Mouse (Mus musculus): ENCODE data around the gene Rbm24. TPM values are rescaled to one million over a fixed set of nuclear protein-coding genes. Genes with fewer than 3 reads are reported as not detected.
A peak's percentile ranks its signal among the peaks of the same experiment; 100 is the strongest.

The Rbm24 gene
- polyA plus RNA-seq, 1 experiment from 2014 or later, result 4.0 TPM

- Histone ChIP-seq H3K9ac (no peak overlapping the region), H3K4me1 (no peaks in the 10 kb centered on the region), H3K9me3 (no peaks in the 10 kb centered on the region), H3K4me3 (no peak overlapping the region), H3K27ac (no peak overlapping the region), H3K27me3 (no peaks in the 10 kb centered on the region), H3K4me2 (no peak overlapping the region), H3K36me3 (no peaks in the 10 kb centered on the region)
- WGBS, result 53% methylated on average over 7 of the region's 7 CpGs
- no peak for ATAC-seq (ENCODE audit: borderline replicate concordance, extremely low read depth, low FRiP score, low TSS enrichment)
Measured at GRCm38 (mm10) chr13:46444021-46444420, 25.8 kb downstream of the Rbm24 start.

DNA sequence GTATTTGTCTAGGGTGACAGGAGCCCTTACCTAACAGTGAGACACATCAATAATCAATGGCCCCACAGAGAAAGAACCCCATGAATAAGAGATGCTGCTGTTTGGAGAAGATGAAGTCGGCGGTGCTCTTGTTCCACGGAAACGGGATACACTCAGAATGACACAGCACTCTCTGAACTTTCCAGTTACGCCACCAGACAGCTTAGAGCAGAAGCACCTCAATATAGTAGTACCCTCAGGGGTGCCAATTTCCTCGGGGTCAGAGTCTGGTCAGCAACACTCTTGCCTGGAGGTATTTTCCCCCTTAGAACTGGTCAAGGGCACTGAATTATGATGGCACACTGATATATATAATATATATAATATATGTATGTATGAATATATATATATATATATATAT lies 27.8 kb downstream of the Rbm24 start:
- WGBS, result 81% methylated on average over 6 of the region's 6 CpGs
- Histone ChIP-seq H3K4me1 (no peaks in the 10 kb centered on the region; the same call in 1 of the 2 replicates), H3K27me3 (no peaks in the 10 kb centered on the region), H3K9ac (no peak overlapping the region), H3K9me3 (no peaks in the 10 kb centered on the region), H3K36me3 (no peaks in the 10 kb centered on the region), H3K27ac (no peak overlapping the region), H3K4me3 (no peak overlapping the region), H3K4me2 (no peak overlapping the region)
- no peak for ATAC-seq (ENCODE audit: borderline replicate concordance, extremely low read depth, low FRiP score, low TSS enrichment)

GRCm38 (mm10) chr13:46448276-46448675 lies 30.0 kb downstream of the Rbm24 start:
- no peak overlapping the region for H3K4me3 ChIP-seq
- ATAC-seq (ENCODE audit: borderline replicate concordance, extremely low read depth, low FRiP score, low TSS enrichment), result no peak
- WGBS, result 73% methylated on average over 2 of the region's 2 CpGs
- no peaks in the 10 kb centered on the region; the same call in 1 of the 2 replicates for H3K4me1 ChIP-seq
- H3K27me3 ChIP-seq, result no peaks in the 10 kb centered on the region
- no peaks in the 10 kb centered on the region for H3K36me3 ChIP-seq
- H3K4me2 ChIP-seq, result no peak overlapping the region
- no peak overlapping the region for H3K9ac ChIP-seq
- no peak overlapping the region for H3K27ac ChIP-seq
- no peaks in the 10 kb centered on the region for H3K9me3 ChIP-seq

GRCm38 (mm10) chr13:46449955-46450354 lies 31.7 kb downstream of the Rbm24 start:
- H3K4me1 ChIP-seq, result no peaks in the 10 kb centered on the region; the same call in 1 of the 2 replicates
- no peaks in the 10 kb centered on the region for H3K36me3 ChIP-seq
- 68% methylated on average over 4 of the region's 4 CpGs for WGBS
- no peak for ATAC-seq (ENCODE audit: borderline replicate concordance, extremely low read depth, low FRiP score, low TSS enrichment)
- H3K27me3 ChIP-seq, result no peaks in the 10 kb centered on the region
- H3K4me3 ChIP-seq, result no peak overlapping the region
- H3K27ac ChIP-seq, result no peak overlapping the region
- H3K9ac ChIP-seq, result no peak overlapping the region
- H3K9me3 ChIP-seq, result no peaks in the 10 kb centered on the region
- H3K4me2 ChIP-seq, result no peak overlapping the region

DNA sequence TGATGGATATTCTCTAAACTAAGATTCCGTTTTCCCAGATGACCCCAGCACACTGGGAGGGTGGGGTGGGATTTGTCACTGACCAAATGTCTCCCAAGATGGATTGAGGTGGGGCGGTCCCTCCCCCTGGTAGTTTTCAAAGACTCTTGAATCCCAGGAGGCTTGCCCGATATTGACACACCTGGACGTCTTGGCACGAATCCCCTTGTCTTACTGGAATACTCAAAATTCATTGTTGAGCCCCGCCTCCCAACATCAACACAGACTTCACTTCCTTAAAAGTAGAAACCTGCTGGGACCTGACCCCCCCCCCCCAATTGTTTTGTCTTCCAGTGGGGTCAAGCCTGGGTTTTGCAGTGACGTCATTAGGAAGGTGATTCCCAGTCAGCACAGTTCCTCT lies 32.4 kb downstream of the Rbm24 start:
- H3K4me1 ChIP-seq, result no peaks in the 10 kb centered on the region; the same call in 1 of the 2 replicates
- H3K4me2 ChIP-seq, result no peak overlapping the region
- WGBS, result 59% methylated on average over 7 of the region's 7 CpGs
- ATAC-seq (ENCODE audit: borderline replicate concordance, extremely low read depth, low FRiP score, low TSS enrichment), result no peak
- no peak overlapping the region for H3K9ac ChIP-seq
- H3K36me3 ChIP-seq, result no peaks in the 10 kb centered on the region
- H3K9me3 ChIP-seq, result no peaks in the 10 kb centered on the region
- no peak overlapping the region for H3K4me3 ChIP-seq
- peak overlapping the region; percentile 47; the same call in 1 of the 2 replicates for H3K27ac ChIP-seq
- H3K27me3 ChIP-seq, result no peaks in the 10 kb centered on the region

DNA sequence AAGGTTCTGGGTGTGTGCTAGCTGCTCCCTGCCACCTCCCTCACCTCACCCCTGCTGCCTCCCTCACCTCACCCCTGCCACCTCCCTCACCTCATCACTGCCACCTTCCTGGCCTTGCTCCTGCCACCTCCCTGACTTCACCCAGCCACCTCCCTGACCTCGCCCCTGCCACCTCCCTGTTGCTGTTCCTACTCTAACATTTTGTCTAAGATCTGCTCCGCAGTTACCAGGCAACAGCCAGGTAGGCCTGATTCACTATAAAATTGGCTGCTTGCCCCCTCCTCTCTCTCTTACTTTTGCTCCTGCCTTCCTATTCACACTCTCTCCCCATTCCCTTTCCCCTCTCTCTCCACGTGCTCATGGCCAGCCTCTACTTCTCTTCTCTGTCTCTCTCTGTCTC lies 33.3 kb downstream of the Rbm24 start:
- Histone ChIP-seq H3K4me3 (no peak overlapping the region), H3K27ac (peak overlapping the region; percentile 47; the same call in 1 of the 2 replicates), H3K9me3 (no peaks in the 10 kb centered on the region), H3K36me3 (no peaks in the 10 kb centered on the region), H3K4me2 (no peak overlapping the region), H3K9ac (no peak overlapping the region), H3K27me3 (no peaks in the 10 kb centered on the region), H3K4me1 (no peaks in the 10 kb centered on the region; the same call in 1 of the 2 replicates)
- 54% methylated on average over 3 of the region's 3 CpGs for WGBS
- no peak for ATAC-seq (ENCODE audit: borderline replicate concordance, extremely low read depth, low FRiP score, low TSS enrichment)

- Histone ChIP-seq H3K9me3 (no peaks in the 10 kb centered on the region), H3K27me3 (no peaks in the 10 kb centered on the region), H3K27ac (no peak overlapping the region), H3K4me1 (no peaks in the 10 kb centered on the region), H3K9ac (no peak overlapping the region), H3K4me3 (no peak overlapping the region), H3K36me3 (no peaks in the 10 kb centered on the region), H3K4me2 (no peak overlapping the region)
- no peak for ATAC-seq (ENCODE audit: borderline replicate concordance, extremely low read depth, low FRiP score, low TSS enrichment)
- 86% methylated on average over 10 of the region's 10 CpGs for WGBS
Measured at GRCm38 (mm10) chr13:46459546-46459945, 41.3 kb downstream of the Rbm24 start.

DNA sequence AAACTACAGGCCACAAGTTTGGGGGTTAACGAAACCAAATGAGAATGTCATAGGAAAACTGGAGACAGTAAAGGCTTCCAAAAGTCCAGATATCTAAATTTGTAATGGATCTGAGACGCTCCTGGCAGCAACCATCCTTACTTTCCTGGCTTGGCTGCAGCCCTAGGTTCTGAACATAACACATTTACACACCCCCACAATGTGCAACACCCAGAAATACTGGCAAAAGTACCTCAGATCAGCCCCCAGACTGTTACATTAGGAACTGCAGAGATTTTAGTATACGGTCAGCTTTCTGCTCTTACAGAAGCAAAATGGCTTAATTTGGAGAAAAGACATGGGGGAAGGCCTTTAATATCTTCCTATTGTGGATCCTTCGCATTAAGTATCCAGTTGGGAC lies 44.0 kb downstream of the Rbm24 start:
- no peaks in the 10 kb centered on the region for H3K4me1 ChIP-seq
- no peak overlapping the region for H3K4me3 ChIP-seq
- no peaks in the 10 kb centered on the region for H3K27me3 ChIP-seq
- no peaks in the 10 kb centered on the region for H3K9me3 ChIP-seq
- H3K27ac ChIP-seq, result no peak overlapping the region
- WGBS, result 88% methylated on average over 4 of the region's 4 CpGs
- ATAC-seq (ENCODE audit: borderline replicate concordance, extremely low read depth, low FRiP score, low TSS enrichment), result no peak
- H3K9ac ChIP-seq, result no peak overlapping the region
- H3K36me3 ChIP-seq, result no peaks in the 10 kb centered on the region
- H3K4me2 ChIP-seq, result no peak overlapping the region

GRCm38 (mm10) chr13:46463764-46464163 lies 45.5 kb downstream of the Rbm24 start:
- Histone ChIP-seq H3K9ac (no peak overlapping the region), H3K27me3 (no peaks in the 10 kb centered on the region), H3K9me3 (no peaks in the 10 kb centered on the region), H3K36me3 (no peaks in the 10 kb centered on the region), H3K4me3 (no peak overlapping the region), H3K27ac (no peak overlapping the region), H3K4me2 (no peak overlapping the region), H3K4me1 (no peaks in the 10 kb centered on the region)
- no peak for ATAC-seq (ENCODE audit: borderline replicate concordance, extremely low read depth, low FRiP score, low TSS enrichment)
- 57% methylated on average over 3 of the region's 3 CpGs for WGBS

- no peak overlapping the region for H3K27ac ChIP-seq
- no peak for ATAC-seq (ENCODE audit: borderline replicate concordance, extremely low read depth, low FRiP score, low TSS enrichment)
- H3K9me3 ChIP-seq, result no peaks in the 10 kb centered on the region
- 59% methylated on average over 8 of the region's 8 CpGs for WGBS
- no peak overlapping the region for H3K9ac ChIP-seq
- no peaks in the 10 kb centered on the region for H3K36me3 ChIP-seq
- H3K4me1 ChIP-seq, result no peaks in the 10 kb centered on the region
- H3K27me3 ChIP-seq, result no peaks in the 10 kb centered on the region
- H3K4me3 ChIP-seq, result no peak overlapping the region
- no peak overlapping the region for H3K4me2 ChIP-seq
Measured at GRCm38 (mm10) chr13:46468251-46468650, 50.0 kb downstream of the Rbm24 start.

DNA sequence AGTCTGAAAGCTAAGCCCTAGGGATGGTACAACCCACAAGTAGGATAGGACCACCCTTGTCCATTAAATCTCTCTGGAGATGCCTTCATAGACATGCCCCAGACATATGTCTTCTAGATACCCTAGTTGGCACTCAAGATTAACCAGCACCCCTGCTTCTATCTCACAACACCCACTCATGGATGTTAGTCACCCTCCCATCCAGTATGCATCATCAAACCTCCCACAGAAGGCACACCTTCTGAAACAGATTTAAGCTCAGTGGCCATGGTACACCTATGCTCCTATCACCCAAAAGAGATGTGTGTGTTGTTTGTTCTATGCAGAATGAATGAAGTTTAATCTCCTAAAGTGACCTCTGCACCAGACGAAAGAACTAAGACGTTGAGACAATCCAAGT lies 51.3 kb downstream of the Rbm24 start:
- Histone ChIP-seq H3K9me3 (no peaks in the 10 kb centered on the region), H3K27ac (no peak overlapping the region), H3K36me3 (no peaks in the 10 kb centered on the region), H3K4me2 (no peak overlapping the region), H3K4me1 (no peaks in the 10 kb centered on the region), H3K27me3 (no peaks in the 10 kb centered on the region), H3K9ac (no peak overlapping the region), H3K4me3 (no peak overlapping the region)
- ATAC-seq (ENCODE audit: borderline replicate concordance, extremely low read depth, low FRiP score, low TSS enrichment), result no peak
- 80% methylated on average over 2 of the region's 2 CpGs for WGBS
